Mouse (Mus musculus) adrenal gland, postnatal 14 days (tissue): ENCODE measurements around the gene Nek5. TPM values are rescaled to one million over a fixed set of nuclear protein-coding genes. Genes with fewer than 3 reads are reported as not detected.

Source experiments
- total RNA-seq: library from RNA; stranded (reverse); gene quantifications from 2 replicates; pipeline ENCODE4 v1.2.3, GENCODE M21; 2021

The Nek5 gene
- total RNA-seq, 1 experiment from 2014 or later, result 2.1 TPM

Other genes starting within 250 kb of the Nek5 start
- gene Defb9, start 239.6 kb downstream of the Nek5 start, total RNA-seq, result not detected in 2 replicates
- not detected in 2 replicates for gene Defb11, start 218.6 kb downstream of the Nek5 start, total RNA-seq
- gene Defb15, start 192.3 kb downstream of the Nek5 start, total RNA-seq, result not detected in 2 replicates
- gene Defb35, start 186.7 kb downstream of the Nek5 start, total RNA-seq, result not detected in 2 replicates
- gene Defb13, start 178.3 kb downstream of the Nek5 start, total RNA-seq, result not detected in 2 replicates
- not detected in 2 replicates for gene Fam90a1a, start 166.3 kb downstream of the Nek5 start, total RNA-seq
- not detected in 2 replicates for gene Ccdc70, start 155.3 kb downstream of the Nek5 start, total RNA-seq
- 2.2 and 3.0 TPM in 2 replicates for gene Atp7b, start 64.7 kb downstream of the Nek5 start, total RNA-seq
- gene Alg11, start 64.3 kb downstream of the Nek5 start, total RNA-seq, result 34.3 and 34.6 TPM in 2 replicates
- 3.9 and 5.2 TPM in 2 replicates for gene Nek3, start 41.4 kb upstream of the Nek5 start, total RNA-seq
- gene Ckap2, start 60.8 kb upstream of the Nek5 start, total RNA-seq, result 13.2 and 13.3 TPM in 2 replicates
- gene Vps36, start 67.8 kb upstream of the Nek5 start, total RNA-seq, result 31.0 and 34.5 TPM in 2 replicates
- 5.5 and 7.8 TPM in 2 replicates for gene Thsd1, start 102.3 kb upstream of the Nek5 start, total RNA-seq
- gene Tpte, start 158.4 kb upstream of the Nek5 start, total RNA-seq, result not detected in 2 replicates